Comparison of ENCODE assay signal across 28 mouse cellular contexts in the genomic region with DNA sequence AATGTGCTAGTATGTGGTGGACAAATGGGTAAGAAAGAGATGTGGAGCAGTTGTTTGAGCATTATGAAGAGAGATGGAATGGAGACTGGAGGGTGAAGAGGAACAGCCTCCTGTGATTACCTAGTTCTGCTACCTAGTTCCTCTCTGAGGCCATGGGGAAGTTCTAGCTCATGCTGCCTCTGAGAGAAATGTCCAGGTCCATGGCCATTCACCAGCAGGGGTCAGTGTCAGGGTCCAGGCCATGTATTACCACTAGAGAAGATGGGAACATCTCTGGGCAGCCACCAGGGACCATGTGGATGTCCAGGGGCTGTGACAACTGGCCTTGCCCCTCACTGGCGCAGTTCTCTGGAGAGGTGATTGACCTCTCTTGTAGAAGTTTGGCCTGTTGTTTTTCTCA. TPM values are rescaled to one million over a fixed set of nuclear protein-coding genes. Genes with fewer than 3 reads are reported as not detected.
A peak's percentile ranks its signal among the peaks of the same experiment; 100 is the strongest.
DNase-seq lines count a peak whose midpoint lies in the region; ATAC-seq and TF ChIP-seq lines count a peak whose summit lies in the region.
"Had no signal": no experiment of that assay in that cellular context is flagged by ENCODE, and none has a peak within 500 bp of the region (broad histone marks: within the 10 kb centered on the region; RNA-seq: fewer than 3 reads in every experiment).

No protein-coding gene starts in this region.

- no peaks in the 10 kb centered on the region for H3K9me3 ChIP-seq in liver, embryonic 14.5 days (ENCODE audit: control insufficient read depth, low read length)
- no peaks in the 10 kb centered on the region for H3K9me3 ChIP-seq in hindbrain, embryonic 14.5 days (ENCODE audit: control insufficient read depth, low read length)
- H3K9me3 ChIP-seq: heart, embryonic 15.5 days; kidney, embryonic 15.5 days; limb, embryonic 13.5 days; midbrain, embryonic 12.5 days; neural tube, embryonic 13.5 days had no signal

- TF ChIP-seq EP300 in liver, embryonic 14.5 days (IDR thresholded peaks at IDR 0.05; ENCODE audit: low read depth) = no peak

- DNase-seq in liver, embryonic 14.5 days (ENCODE audit: low read depth in 3 of 3, low spot score in 3 of 3) = no peak
- DNase-seq in liver (no peak), A20 (ENCODE audit: low read depth, low spot score) (peak; percentile 37)
- DNase-seq in right cerebral cortex, postnatal 4 days = no peak
- DNase-seq in hindbrain, embryonic 14.5 days (ENCODE audit: low spot score) = no peak
- DNase-seq: adrenal gland, postnatal 36 days; B cell, adult 2 months; cerebellum, adult 9-10 months; cerebellum, postnatal 36 days; gastrocnemius, adult 2 months; kidney, adult 11 months; kidney, postnatal 25 days; liver, embryonic 13.5 days; lung, postnatal 10 days; thymus, adult 18-20 months; thymus, postnatal 25 days had no signal

- H3K27ac ChIP-seq in liver, embryonic 14.5 days = no peak overlapping the region
- H3K27ac ChIP-seq in hindbrain, embryonic 14.5 days = no peak overlapping the region
- H3K27ac ChIP-seq: forebrain, embryonic 10.5 days; gastrocnemius, adult 2 months; heart, embryonic 10.5 days; heart, embryonic 15.5 days; hindbrain, postnatal 0 days; kidney, embryonic 15.5 days; limb, embryonic 13.5 days; liver, embryonic 13.5 days; midbrain, embryonic 12.5 days; neural tube, embryonic 13.5 days had no signal

- ATAC-seq in liver, embryonic 14.5 days (ENCODE audit: insufficient read depth) = no peak
- peak; percentile 75 for ATAC-seq in erythroblast, adult 5-6 weeks (replicated peaks; ENCODE audit: low FRiP score, poor library complexity, severe bottlenecking)
- ATAC-seq in monocyte, adult 5-6 weeks (replicated peaks; ENCODE audit: insufficient number of reproducible peaks, low FRiP score, low TSS enrichment, poor library complexity, severe bottlenecking) = peak; percentile 50; the same call in 1 of the 2 replicates
- no peak for ATAC-seq in hindbrain, embryonic 14.5 days (ENCODE audit: low FRiP score)
- ATAC-seq: forebrain, embryonic 16.5 days; hindbrain, postnatal 0 days had no signal

- no peak overlapping the region for H3K4me2 ChIP-seq in liver, embryonic 14.5 days (ENCODE audit: low read depth)
- H3K4me2 ChIP-seq in hindbrain, embryonic 14.5 days (replicated peaks) = no peak overlapping the region
- H3K4me2 ChIP-seq: heart, embryonic 15.5 days; kidney, embryonic 15.5 days; limb, embryonic 13.5 days; liver, embryonic 13.5 days; midbrain, embryonic 12.5 days; neural tube, embryonic 13.5 days had no signal

- no peaks in the 10 kb centered on the region for H3K4me1 ChIP-seq in liver, embryonic 14.5 days (replicated peaks; ENCODE audit: control insufficient read depth in 2 of 2, insufficient read depth in 2 of 2, low read length in 1 of 2)
- H3K4me1 ChIP-seq in hindbrain, embryonic 14.5 days (replicated peaks; ENCODE audit: control insufficient read depth, insufficient read depth, low read length) = no peaks in the 10 kb centered on the region
- H3K4me1 ChIP-seq: forebrain, embryonic 10.5 days; heart, embryonic 10.5 days; heart, embryonic 15.5 days; kidney, embryonic 15.5 days; limb, embryonic 13.5 days; liver, embryonic 13.5 days; midbrain, embryonic 12.5 days; neural tube, embryonic 13.5 days had no signal

- H3K36me3 ChIP-seq in liver, embryonic 14.5 days (replicated peaks; ENCODE audit: control insufficient read depth, insufficient read depth, low read depth) = no peaks in the 10 kb centered on the region
- H3K36me3 ChIP-seq in hindbrain, embryonic 14.5 days (replicated peaks; ENCODE audit: control insufficient read depth, insufficient read depth) = no peaks in the 10 kb centered on the region
- H3K36me3 ChIP-seq: forebrain, embryonic 10.5 days; heart, embryonic 15.5 days; kidney, embryonic 15.5 days; limb, embryonic 13.5 days; liver, embryonic 13.5 days; midbrain, embryonic 12.5 days; neural tube, embryonic 13.5 days had no signal

- no peak overlapping the region for H3K4me3 ChIP-seq in liver, embryonic 14.5 days (ENCODE audit: insufficient read depth in 1 of 2, low read depth in 2 of 2, low read length in 2 of 2)
- no peak overlapping the region for H3K4me3 ChIP-seq in hindbrain, embryonic 14.5 days (replicated peaks; ENCODE audit: low read length)
- H3K4me3 ChIP-seq: forebrain, embryonic 10.5 days; gastrocnemius, adult 2 months; heart, embryonic 10.5 days; heart, embryonic 15.5 days; kidney, embryonic 15.5 days; limb, embryonic 13.5 days; liver, embryonic 13.5 days; megakaryocyte, embryonic 14.5 days; midbrain, embryonic 12.5 days; neural tube, embryonic 13.5 days had no signal

- no peaks in the 10 kb centered on the region for H3K27me3 ChIP-seq in liver, embryonic 14.5 days (ENCODE audit: control insufficient read depth, insufficient read depth, low read length)
- no peaks in the 10 kb centered on the region for H3K27me3 ChIP-seq in hindbrain, embryonic 14.5 days (ENCODE audit: control insufficient read depth, insufficient read depth, low read length)
- H3K27me3 ChIP-seq: heart, embryonic 15.5 days; kidney, embryonic 15.5 days; limb, embryonic 13.5 days; liver, embryonic 13.5 days; megakaryocyte, embryonic 14.5 days; midbrain, embryonic 12.5 days; neural tube, embryonic 13.5 days had no signal

- peak; percentile 32 for TF ChIP-seq CTCF in liver, embryonic 14.5 days (IDR thresholded peaks at IDR 0.05; ENCODE audit: low read depth)

- H3K9ac ChIP-seq in liver, embryonic 14.5 days (replicated peaks) = no peak overlapping the region
- H3K9ac ChIP-seq in hindbrain, embryonic 14.5 days = no peak overlapping the region
- H3K9ac ChIP-seq: heart, embryonic 15.5 days; kidney, embryonic 15.5 days; limb, embryonic 13.5 days; liver, embryonic 13.5 days; midbrain, embryonic 12.5 days; neural tube, embryonic 13.5 days had no signal

- WGBS in liver, embryonic 14.5 days (ENCODE audit: insufficient replicate concordance) = 71% methylated on average over 1 of the region's 1 CpGs
- WGBS in hindbrain, embryonic 14.5 days = 95% methylated on average over 1 of the region's 1 CpGs

RNA-seq across cellular contexts. Expression of gene Rngtt, which starts 7.1 kb away (rescaled TPM):
- polyA plus RNA-seq in liver, embryonic 14.5 days (2012; rRNA removed) = 2.5 and 4.3 TPM in 2 replicates
- 11.3 and 12.6 TPM in 2 replicates for polyA plus RNA-seq in liver, embryonic 14.5 days (2014; fragmentation: Nextera tagmentation; extraction: Ambion mirVana)
- 55.8 and 61.3 TPM in 2 replicates for total RNA-seq in erythroblast, adult 5-6 weeks (2015; ENCODE audit: low replicate concordance)
- 109 and 206 TPM in 2 replicates for total RNA-seq in erythroblast, adult 5-6 weeks (2017; ENCODE audit: low replicate concordance)
- total RNA-seq in monocyte, adult 5-6 weeks (2017) = 56.6 to 90.0 TPM (median 57.3 TPM) in 3 replicates
- 26.5 and 26.7 TPM in 2 replicates for polyA plus RNA-seq in hindbrain, embryonic 14.5 days (2014; fragmentation: Nextera tagmentation; extraction: Ambion mirVana)

RNA-seq across cellular contexts. Expression of gene Pnrc1, which starts 13.1 kb away (rescaled TPM):
- 11.3 and 17.8 TPM in 2 replicates for polyA plus RNA-seq in liver, embryonic 14.5 days (2012; rRNA removed)
- polyA plus RNA-seq in liver, embryonic 14.5 days (2014; fragmentation: Nextera tagmentation; extraction: Ambion mirVana) = 30.9 and 37.4 TPM in 2 replicates
- total RNA-seq in erythroblast, adult 5-6 weeks (2015; ENCODE audit: low replicate concordance) = 234 and 244 TPM in 2 replicates
- 215 and 244 TPM in 2 replicates for total RNA-seq in erythroblast, adult 5-6 weeks (2017; ENCODE audit: low replicate concordance)
- total RNA-seq in monocyte, adult 5-6 weeks (2017) = 228 to 431 TPM (median 282 TPM) in 3 replicates
- polyA plus RNA-seq in hindbrain, embryonic 14.5 days (2014; fragmentation: Nextera tagmentation; extraction: Ambion mirVana) = 61.4 and 66.3 TPM in 2 replicates

Comparison
In these comparisons a context has a peak if more than half of its experiments do, and no peak if none do; other contexts are left out.
1. ATAC-seq: peak in erythroblast, adult 5-6 weeks (single experiment) and monocyte, adult 5-6 weeks (single experiment); none in liver, embryonic 14.5 days (single experiment) and hindbrain, embryonic 14.5 days (single experiment).